Mouse (Mus musculus) kidney, postnatal 0 days (tissue): ENCODE measurements at regions not wholly inside any gene's neighbourhood (a gene's known extent, or its start where the extent isn't known, plus 50 kb on each side); places are given as distances from the start of the nearest gene placed in this dataset.

Experiments used
- ATAC-seq: fragments of 200-750 bp; cut with Nextera tagmentation; replicated peaks from 2 replicates; pipeline ENCODE4 v1.8.0; 2017; ENCODE audit warnings: low read depth, moderate number of reproducible peaks, moderate TSS enrichment, moderate library complexity; ENCODE audit not compliant: low FRiP score
- DNase-seq: peaks from one replicate; pipeline ENCODE4 v3.0.0-alpha.2; 2016; ENCODE audit warnings: low spot score
- H3K27ac ChIP-seq: fragments of 300-500 bp; sonication (generic); 2 replicates; pipeline ENCODE4 v1.5.1; 2014; ENCODE audit warnings: mild to moderate bottlenecking
- H3K27me3 ChIP-seq: fragments of 300-500 bp; sonication (generic); 2 replicates; pipeline ENCODE4 v1.6.1; 2014; ENCODE audit warnings: low read length, mixed read lengths; ENCODE audit not compliant: insufficient read depth
- H3K36me3 ChIP-seq: fragments of 300-500 bp; sonication (generic); 2 replicates; pipeline ENCODE4 v1.6.1; 2014; ENCODE audit warnings: low read length, mixed read lengths; ENCODE audit not compliant: insufficient read depth
- H3K4me1 ChIP-seq: fragments of 300-500 bp; sonication (generic); replicated peaks from 2 replicates; pipeline ENCODE4 v1.6.1; 2014; ENCODE audit warnings: antibody characterized with exemption, low read length, mixed read lengths; ENCODE audit not compliant: insufficient read depth
- H3K4me2 ChIP-seq: fragments of 300-500 bp; sonication (generic); 2 replicates; pipeline ENCODE4 v1.6.1; 2014; ENCODE audit warnings: mild to moderate bottlenecking, low read length, moderate library complexity, mixed read lengths
- H3K4me3 ChIP-seq: fragments of 300-500 bp; sonication (generic); replicated peaks from 2 replicates; pipeline ENCODE4 v1.5.1; 2014; ENCODE audit warnings: low read depth, low read length
- H3K9ac ChIP-seq: fragments of 300-500 bp; sonication (generic); 2 replicates; pipeline ENCODE4 v1.6.1; 2014; ENCODE audit warnings: low read depth, low read length
- H3K9me3 ChIP-seq: fragments of 300-500 bp; sonication (generic); replicated peaks from 2 replicates; pipeline ENCODE4 v1.6.1; 2016; ENCODE audit warnings: low read length, inconsistent platforms, mixed read lengths
- CTCF ChIP-seq: IDR thresholded peaks from 2 replicates; pipeline ENCODE4 v1.5.1; 2016; ENCODE audit warnings: antibody characterized with exemption, low read depth, mild to moderate bottlenecking, moderate library complexity
- WGBS: fragments of 180-500 bp; shearing (Covaris S2); extraction: QIAGEN DNeasy Blood & Tissue Kit; methylation state at CpG from one replicate; pipeline ENCODE4 v1.1.7; 2014; 5-methylcytosine and 5-hydroxymethylcytosine counted together

DNA sequence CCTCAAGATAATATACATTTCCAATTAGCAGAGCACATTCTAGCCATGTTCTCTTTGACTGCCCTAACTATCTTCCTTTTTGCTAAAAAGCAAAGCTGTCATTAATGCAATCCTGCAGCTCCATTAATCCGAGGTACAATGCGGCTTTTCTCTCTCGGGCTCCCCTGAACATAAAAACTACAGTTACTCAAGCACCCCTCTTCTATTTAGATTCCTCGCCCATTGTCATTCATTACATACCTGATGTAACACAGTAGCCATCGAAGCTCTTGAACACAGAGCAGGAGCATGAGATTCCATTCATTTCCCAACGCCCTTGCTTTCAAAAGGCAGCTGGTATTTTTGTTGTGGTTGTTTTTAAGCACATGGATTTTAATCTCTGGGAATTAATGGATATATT, 387.2 kb downstream of the Sorl1 start:
- no peaks in the 10 kb centered on the region for H3K4me1 ChIP-seq
- H3K27ac ChIP-seq = no peak overlapping the region
- no peak overlapping the region for H3K9ac ChIP-seq
- no peaks in the 10 kb centered on the region for H3K27me3 ChIP-seq
- H3K4me2 ChIP-seq = peak overlapping the region; percentile 91
- 25% methylated on average over 6 of the region's 6 CpGs for WGBS
- H3K9me3 ChIP-seq = no peaks in the 10 kb centered on the region
- H3K36me3 ChIP-seq = no peaks in the 10 kb centered on the region
- no peak for ATAC-seq
- no peak for DNase-seq
- H3K4me3 ChIP-seq = no peak overlapping the region
- TF ChIP-seq CTCF = no peak

DNA sequence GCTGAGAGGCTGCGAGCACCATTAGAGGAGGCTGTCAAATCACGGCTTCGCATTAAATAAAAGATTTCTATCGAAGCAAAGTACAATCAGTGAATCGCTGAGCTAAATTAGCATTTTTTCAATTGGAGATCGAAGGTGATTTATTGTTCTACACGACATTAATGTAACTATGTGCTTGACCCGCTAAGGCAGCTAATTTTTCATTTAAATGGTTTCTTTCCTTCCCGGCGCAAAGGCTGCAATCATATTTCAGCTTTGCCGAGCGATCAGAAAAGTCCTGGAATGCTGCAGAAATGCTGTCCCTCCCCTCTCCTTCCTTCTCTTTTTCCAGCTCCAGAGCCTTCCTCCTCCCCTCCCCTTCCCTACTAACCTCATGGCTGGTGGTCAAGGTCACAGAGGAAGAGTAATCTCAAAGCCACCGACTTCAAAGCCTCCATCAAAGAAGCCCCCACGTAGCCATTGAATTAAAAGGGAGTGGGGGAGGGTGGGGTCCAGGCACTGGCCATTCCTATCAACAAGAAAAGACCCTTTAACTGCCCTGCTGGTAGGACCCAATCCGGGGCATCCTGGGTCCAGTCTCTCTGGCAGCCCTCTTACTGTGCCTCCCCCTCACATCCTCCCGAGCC, 387.8 kb downstream of the Sorl1 start:
- WGBS = under 1% methylated on average over 16 of the region's 16 CpGs
- Histone ChIP-seq H3K4me3 (peak overlapping the region; percentile 39), H3K27me3 (no peaks in the 10 kb centered on the region), H3K4me2 (peak overlapping the region; percentile 91), H3K9ac (peak overlapping the region; percentile 55), H3K4me1 (no peaks in the 10 kb centered on the region), H3K27ac (peak overlapping the region; percentile 64), H3K9me3 (no peaks in the 10 kb centered on the region), H3K36me3 (no peaks in the 10 kb centered on the region)
- no peak; the same call in 1 of the 2 replicates for ATAC-seq
- peak; percentile 87 for DNase-seq
- no peak for TF ChIP-seq CTCF

GRCm38 (mm10) chr9:41735448-41736233, 388.5 kb downstream of the Sorl1 start:
- TF ChIP-seq CTCF = no peak
- H3K4me2 ChIP-seq = peak overlapping the region; percentile 91
- H3K36me3 ChIP-seq = no peaks in the 10 kb centered on the region
- H3K27ac ChIP-seq = peak overlapping the region; percentile 64
- H3K9me3 ChIP-seq = no peaks in the 10 kb centered on the region
- H3K27me3 ChIP-seq = no peaks in the 10 kb centered on the region
- DNase-seq (peak; percentile 70), ATAC-seq (peak; percentile 43; the same call in 1 of the 2 replicates)
- under 1% methylated on average over 22 of the region's 22 CpGs for WGBS
- H3K9ac ChIP-seq = peak overlapping the region; percentile 55
- peak overlapping the region; percentile 39 for H3K4me3 ChIP-seq
- H3K4me1 ChIP-seq = no peaks in the 10 kb centered on the region

DNA sequence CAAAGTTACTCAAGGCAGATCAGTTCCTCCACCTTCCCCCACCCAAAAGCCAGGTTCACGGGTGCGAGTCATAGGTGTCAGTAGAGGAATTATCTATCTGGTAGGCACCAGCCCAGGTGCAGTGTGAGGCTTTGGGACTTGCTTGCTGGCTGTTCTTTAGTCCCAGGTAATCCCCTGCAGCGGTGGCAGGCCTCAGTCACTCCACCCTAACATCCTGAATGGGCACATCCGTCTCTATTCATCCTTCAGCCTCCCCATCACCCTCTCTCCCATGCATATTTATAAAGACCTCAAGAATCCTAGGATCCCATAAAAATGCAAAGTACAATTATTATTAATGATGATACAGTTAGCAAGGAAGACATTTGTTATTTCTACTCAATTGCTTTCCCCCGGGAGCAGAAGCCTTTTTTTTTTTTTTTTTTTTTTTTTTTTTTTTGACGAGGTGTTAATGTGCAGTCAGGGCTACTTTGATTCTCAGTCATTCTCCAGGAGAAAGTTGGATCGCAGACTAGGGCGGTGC, 389.1 kb downstream of the Sorl1 start:
- Histone ChIP-seq H3K9ac (no peak overlapping the region), H3K4me3 (peak overlapping the region; percentile 39), H3K4me1 (no peaks in the 10 kb centered on the region), H3K36me3 (no peaks in the 10 kb centered on the region), H3K9me3 (no peaks in the 10 kb centered on the region), H3K27me3 (no peaks in the 10 kb centered on the region), H3K27ac (no peak overlapping the region), H3K4me2 (peak overlapping the region; percentile 91)
- 28% methylated on average over 8 of the region's 8 CpGs for WGBS
- no peak for TF ChIP-seq CTCF
- ATAC-seq (no peak), DNase-seq (no peak)

- TF ChIP-seq CTCF = no peak
- 80% methylated on average over 4 of the region's 4 CpGs for WGBS
- DNase-seq = no peak
- H3K4me2 ChIP-seq = no peak overlapping the region
- no peaks in the 10 kb centered on the region for H3K4me1 ChIP-seq
- no peak overlapping the region for H3K4me3 ChIP-seq
- no peak overlapping the region for H3K27ac ChIP-seq
- no peaks in the 10 kb centered on the region for H3K36me3 ChIP-seq
- no peak for ATAC-seq
- H3K27me3 ChIP-seq = no peaks in the 10 kb centered on the region
- no peak overlapping the region for H3K9ac ChIP-seq
- no peaks in the 10 kb centered on the region for H3K9me3 ChIP-seq
Observed at GRCm38 (mm10) chr9:41721609-41722008, 402.5 kb downstream of the Sorl1 start.

DNA sequence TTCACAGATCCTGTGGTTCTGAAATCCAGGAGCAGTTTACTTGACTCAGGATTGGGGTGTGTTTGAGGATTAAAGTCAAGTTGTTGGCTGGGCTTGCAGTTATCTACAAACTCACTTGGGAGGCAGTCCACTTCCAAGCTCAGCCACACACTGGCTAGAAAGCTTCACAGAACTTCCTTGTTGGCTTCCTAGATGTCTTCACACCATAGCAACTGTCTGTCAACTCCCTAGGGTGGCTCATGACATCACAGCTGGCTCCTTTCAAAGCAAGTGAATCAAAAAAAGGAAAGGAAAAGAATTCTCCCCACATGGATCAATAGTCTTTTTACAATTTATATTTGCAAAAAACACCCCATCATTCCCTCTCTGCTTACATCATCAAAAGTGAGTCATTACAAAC, 408.9 kb downstream of the Sorl1 start:
- no peaks in the 10 kb centered on the region for H3K27me3 ChIP-seq
- H3K36me3 ChIP-seq = no peaks in the 10 kb centered on the region
- H3K4me2 ChIP-seq = no peak overlapping the region
- DNase-seq (no peak), ATAC-seq (no peak)
- no peak for TF ChIP-seq CTCF
- no peak overlapping the region for H3K4me3 ChIP-seq
- no peaks in the 10 kb centered on the region for H3K4me1 ChIP-seq
- no peak overlapping the region for H3K27ac ChIP-seq
- H3K9me3 ChIP-seq = no peaks in the 10 kb centered on the region
- no peak overlapping the region for H3K9ac ChIP-seq
